Mouse (Mus musculus) liver, adult 2 months (tissue): Measurements from ENCODE around the gene Gal.

Source experiments
- CTCF ChIP-seq: fragments of 200-500 bp; IDR thresholded peaks from 2 replicates; pipeline ENCODE4 v1.5.1; 2011; ENCODE audit warnings: low read depth, low read length, control low read depth
- POLR2A ChIP-seq: fragments of 200-500 bp; IDR thresholded peaks from 2 replicates; pipeline ENCODE4 v1.6.1; 2011; ENCODE audit warnings: low read length, control low read depth; ENCODE audit not compliant: insufficient read depth; ENCODE audit errors: extremely low read depth

DNA sequence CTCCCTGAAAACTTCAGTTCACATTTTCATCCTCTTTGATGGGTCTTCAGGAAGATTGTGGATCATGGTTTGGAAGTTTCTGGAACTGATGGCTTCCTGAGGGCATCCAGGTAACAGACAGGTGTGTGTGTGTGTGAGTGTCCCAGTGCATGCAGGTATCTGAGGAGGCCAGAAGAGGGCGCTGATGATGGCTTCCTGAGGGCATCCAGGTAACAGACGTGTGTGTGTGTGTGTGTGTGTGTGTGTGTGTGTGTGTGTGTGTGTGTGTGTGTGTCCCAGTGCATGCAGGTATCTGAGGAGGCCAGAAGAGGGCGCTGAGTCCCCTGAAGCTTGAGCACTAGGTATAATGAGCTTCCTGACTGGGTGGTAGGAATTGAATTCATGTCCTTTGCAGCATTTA is 33.0 kb upstream of the Gal start:
- TF ChIP-seq CTCF (no peak), POLR2A (no peak)
